Mouse (Mus musculus) embryonic facial prominence, embryonic 13.5 days (tissue): ENCODE data around the gene Itpripl1. TPM values are rescaled to one million over a fixed set of nuclear protein-coding genes. Genes with fewer than 3 reads are reported as not detected.
"Not testable (repeated sequence)": the region's sequence is repeated elsewhere in the genome, so short reads cannot be mapped to it uniquely, and the experiment has no call there.

Experiments
- ATAC-seq: fragments of 200-750 bp; cut with Nextera tagmentation; 2 replicates; pipeline ENCODE4 v1.8.0; 2017; ENCODE audit warnings: low read depth; ENCODE audit not compliant: insufficient number of reproducible peaks, insufficient read depth, low FRiP score, low TSS enrichment
- H3K27ac ChIP-seq: fragments of 300-500 bp; sonication (generic); 2 replicates; pipeline ENCODE4 v1.5.1; 2015; ENCODE audit warnings: moderate library complexity, mild to moderate bottlenecking, inconsistent platforms
- H3K27me3 ChIP-seq: fragments of 300-500 bp; sonication (generic); 2 replicates; pipeline ENCODE4 v1.6.1; 2015; ENCODE audit warnings: mild to moderate bottlenecking, inconsistent platforms
- H3K36me3 ChIP-seq: fragments of 300-500 bp; sonication (generic); 2 replicates; pipeline ENCODE4 v1.6.1; 2015; ENCODE audit warnings: mild to moderate bottlenecking, inconsistent platforms
- H3K4me1 ChIP-seq: fragments of 300-500 bp; sonication (generic); 2 replicates; pipeline ENCODE4 v1.6.1; 2015; ENCODE audit warnings: inconsistent platforms
- H3K4me2 ChIP-seq: fragments of 300-500 bp; sonication (generic); 2 replicates; pipeline ENCODE4 v1.6.1; 2015; ENCODE audit warnings: moderate library complexity, mild to moderate bottlenecking, inconsistent platforms
- H3K4me3 ChIP-seq: fragments of 300-500 bp; sonication (generic); 2 replicates; pipeline ENCODE4 v1.5.1; 2015; ENCODE audit warnings: mild to moderate bottlenecking, inconsistent platforms
- H3K9ac ChIP-seq: fragments of 300-500 bp; sonication (generic); 2 replicates; pipeline ENCODE4 v1.6.1; 2015; ENCODE audit warnings: mild to moderate bottlenecking, inconsistent platforms
- H3K9me3 ChIP-seq: fragments of 300-500 bp; sonication (generic); 2 replicates; pipeline ENCODE4 v1.6.1; 2016; ENCODE audit warnings: inconsistent platforms
- WGBS: fragments of 180-500 bp; shearing (Covaris S2); methylation state at CpG from one replicate; pipeline ENCODE4 v1.1.7; 2015; ENCODE audit warnings: mixed read lengths; 5-methylcytosine and 5-hydroxymethylcytosine counted together
- polyA plus RNA-seq: library from polyadenylated mRNA; unstranded; fragments of >200 nt; fragmentation: Nextera tagmentation; extraction: Ambion mirVana; gene quantifications from 2 replicates; pipeline ENCODE4 v1.2.1, GENCODE M21; 2015

The Itpripl1 gene
- 27.1 and 32.0 TPM in 2 replicates for polyA plus RNA-seq

DNA sequence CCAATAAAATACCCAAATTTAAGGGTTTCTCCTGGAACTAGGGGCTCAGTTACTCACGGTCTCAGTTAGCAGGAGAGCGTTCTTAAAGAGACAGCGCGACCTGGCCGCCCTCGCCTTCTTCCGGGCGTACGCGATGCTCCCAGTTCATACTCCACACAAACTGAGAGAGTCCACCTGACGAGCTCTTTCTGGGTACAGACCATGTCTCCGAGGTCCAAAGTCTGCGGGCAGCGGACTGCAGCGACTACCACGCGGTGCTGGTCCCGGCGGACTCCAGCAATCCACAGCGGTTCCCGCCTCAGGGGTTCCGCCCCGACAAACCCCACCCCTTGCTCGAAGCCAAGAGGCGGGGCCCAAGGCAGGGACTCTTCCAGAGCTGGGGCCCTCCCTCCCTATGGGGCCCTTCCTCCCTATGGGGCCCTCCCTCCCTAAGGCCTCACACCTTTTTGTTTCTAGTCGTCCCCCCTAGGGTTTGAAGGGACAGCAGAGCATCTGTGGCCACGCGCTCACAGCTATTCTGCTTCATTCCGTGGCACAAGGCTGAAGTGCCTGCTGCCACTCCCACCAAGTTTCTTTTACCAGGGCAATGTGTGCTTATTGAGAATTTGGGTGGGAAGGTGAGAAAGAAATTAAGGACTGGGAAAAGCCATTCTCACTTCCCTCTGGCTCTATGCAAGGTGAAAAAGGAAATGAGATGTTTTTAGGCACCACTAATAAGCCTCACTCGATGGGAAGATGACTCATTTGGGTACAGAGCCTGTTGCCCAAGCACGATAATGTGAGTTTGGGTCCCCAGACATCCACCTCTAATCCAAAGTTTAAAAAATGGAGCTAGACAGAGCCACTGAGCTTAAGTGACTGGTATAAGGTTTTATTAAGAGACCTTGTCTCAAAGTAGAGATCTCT, at the start of gene Itpripl1:
Gene Itpripl1, minus strand, starts transcription at position 285 of the 906 bp plus-strand sequence.
- ATAC-seq, result peak; percentile 85
- Histone ChIP-seq H3K4me1 (peaks cover 20% of the 10 kb centered on the region), H3K36me3 (peaks cover 28% of the 10 kb centered on the region), H3K4me2 (peak within 1 kb of the TSS; percentile 84), H3K4me3 (peak within 1 kb of the TSS; percentile 66), H3K9me3 (no peaks in the 10 kb centered on the region; the same call in 1 of the 2 replicates), H3K27ac (0 out of 2 replicates have a peak within 1 kb of the TSS, but pooled peaks have one; percentile 3), H3K27me3 (no peaks in the 10 kb centered on the region), H3K9ac (peak within 1 kb of the TSS; percentile 78)
- 3% methylated on average over 31 of the region's 31 CpGs for WGBS

DNA sequence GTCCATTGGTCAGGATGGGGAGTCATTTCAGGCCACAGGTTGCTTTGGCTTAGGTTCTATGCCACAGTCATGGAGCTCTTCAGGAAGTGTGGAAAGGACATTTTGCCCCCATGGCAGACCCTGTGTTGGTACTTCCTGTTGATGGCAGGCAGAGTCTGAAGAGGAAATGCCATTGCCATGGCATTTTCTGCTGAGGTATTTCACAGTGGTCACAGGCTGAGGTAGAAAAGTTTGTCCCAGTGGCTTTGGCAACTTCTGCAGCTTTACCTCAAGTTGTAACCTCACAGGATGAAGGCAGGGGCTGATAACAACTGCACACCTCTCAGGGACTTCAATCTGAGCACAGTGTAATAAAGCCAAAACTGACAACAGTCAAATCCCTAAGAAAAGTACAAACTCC, 46.3 kb upstream of the Itpripl1 start:
- no peaks in the 10 kb centered on the region for H3K27me3 ChIP-seq
- no peak overlapping the region for H3K4me2 ChIP-seq
- H3K9ac ChIP-seq, result no peak overlapping the region
- H3K4me1 ChIP-seq, result no peaks in the 10 kb centered on the region
- no peaks in the 10 kb centered on the region for H3K36me3 ChIP-seq
- no peak overlapping the region for H3K27ac ChIP-seq
- no peak overlapping the region for H3K4me3 ChIP-seq
- H3K9me3 ChIP-seq, result no peaks in the 10 kb centered on the region
- ATAC-seq, result no peak

GRCm38 (mm10) chr2:127182598-127183381, 39.5 kb upstream of the Itpripl1 start:
- peak overlapping the region; percentile 91 for H3K27ac ChIP-seq
- peak; percentile 99 for ATAC-seq
- no peaks in the 10 kb centered on the region for H3K27me3 ChIP-seq
- H3K4me3 ChIP-seq, result peak overlapping the region; percentile 61
- peak overlapping the region; percentile 84 for H3K9ac ChIP-seq
- 2% methylated on average over 17 of the region's 17 CpGs for WGBS
- no peaks in the 10 kb centered on the region for H3K9me3 ChIP-seq
- H3K4me1 ChIP-seq, result 0 out of 2 replicates have a peak, but pooled peaks cover 5% of the 10 kb centered on the region
- H3K4me2 ChIP-seq, result peak overlapping the region; percentile 79
- H3K36me3 ChIP-seq, result no peaks in the 10 kb centered on the region

DNA sequence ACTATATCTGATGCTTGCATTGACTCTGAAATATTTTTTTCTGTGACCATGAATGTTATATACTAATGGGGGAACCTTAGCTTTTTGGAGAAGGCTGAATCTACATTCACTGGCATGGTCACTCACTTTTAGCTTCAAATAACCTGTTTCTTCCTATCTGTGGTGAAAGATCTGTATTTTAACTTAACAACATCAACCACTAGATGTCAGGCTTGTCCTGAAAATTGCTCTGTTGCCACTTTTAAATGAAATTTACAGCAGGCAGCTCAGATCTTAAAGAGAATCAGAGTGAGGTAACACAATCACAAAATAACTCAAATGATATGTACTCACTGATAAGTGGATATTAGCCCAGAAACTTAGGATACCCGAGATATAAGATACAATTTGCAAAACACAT, 23.0 kb upstream of the Itpripl1 start:
- not testable (repeated sequence) for H3K4me2 ChIP-seq, H3K27ac ChIP-seq, H3K9ac ChIP-seq, H3K4me1 ChIP-seq, ATAC-seq, H3K4me3 ChIP-seq, H3K27me3 ChIP-seq, H3K36me3 ChIP-seq, H3K9me3 ChIP-seq
- WGBS, result 7% methylated on average over 1 of the region's 1 CpGs

DNA sequence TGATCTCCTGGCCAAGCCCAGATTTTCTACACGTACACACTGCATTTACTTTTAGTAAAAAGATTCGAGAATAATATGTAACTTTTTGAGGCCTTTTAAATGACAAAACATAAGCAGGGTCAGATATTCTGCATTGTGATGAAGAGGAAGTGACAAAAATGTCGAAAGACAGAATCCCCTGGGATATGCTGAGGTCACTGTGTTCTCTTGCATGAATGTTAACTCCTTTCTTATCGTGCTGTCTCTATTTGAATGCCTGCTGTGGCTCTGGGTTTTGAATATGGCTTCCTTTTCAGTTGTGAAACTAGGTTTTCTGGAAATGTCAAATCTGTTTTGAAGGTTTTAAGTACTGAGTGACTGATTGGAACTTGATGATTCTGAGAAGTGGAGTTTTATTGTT, 22.4 kb upstream of the Itpripl1 start:
- ATAC-seq, result no peak
- Histone ChIP-seq H3K4me3 (no peak overlapping the region), H3K9me3 (no peaks in the 10 kb centered on the region), H3K36me3 (no peaks in the 10 kb centered on the region), H3K4me2 (no peak overlapping the region), H3K27ac (no peak overlapping the region), H3K27me3 (0 out of 2 replicates have a peak, but pooled peaks cover 3% of the 10 kb centered on the region), H3K9ac (no peak overlapping the region), H3K4me1 (no peaks in the 10 kb centered on the region)
- WGBS, result 59% methylated on average over 4 of the region's 4 CpGs

GRCm38 (mm10) chr2:127145699-127146098, 2.5 kb upstream of the Itpripl1 start:
- Histone ChIP-seq H3K4me3 (no peak overlapping the region), H3K27me3 (no peaks in the 10 kb centered on the region), H3K4me1 (peaks cover 20% of the 10 kb centered on the region), H3K4me2 (no peak overlapping the region), H3K9ac (no peak overlapping the region), H3K27ac (no peak overlapping the region), H3K36me3 (peaks cover 11% of the 10 kb centered on the region), H3K9me3 (no peaks in the 10 kb centered on the region; the same call in 1 of the 2 replicates)
- ATAC-seq, result no peak
- 79% methylated on average over 3 of the region's 3 CpGs for WGBS

DNA sequence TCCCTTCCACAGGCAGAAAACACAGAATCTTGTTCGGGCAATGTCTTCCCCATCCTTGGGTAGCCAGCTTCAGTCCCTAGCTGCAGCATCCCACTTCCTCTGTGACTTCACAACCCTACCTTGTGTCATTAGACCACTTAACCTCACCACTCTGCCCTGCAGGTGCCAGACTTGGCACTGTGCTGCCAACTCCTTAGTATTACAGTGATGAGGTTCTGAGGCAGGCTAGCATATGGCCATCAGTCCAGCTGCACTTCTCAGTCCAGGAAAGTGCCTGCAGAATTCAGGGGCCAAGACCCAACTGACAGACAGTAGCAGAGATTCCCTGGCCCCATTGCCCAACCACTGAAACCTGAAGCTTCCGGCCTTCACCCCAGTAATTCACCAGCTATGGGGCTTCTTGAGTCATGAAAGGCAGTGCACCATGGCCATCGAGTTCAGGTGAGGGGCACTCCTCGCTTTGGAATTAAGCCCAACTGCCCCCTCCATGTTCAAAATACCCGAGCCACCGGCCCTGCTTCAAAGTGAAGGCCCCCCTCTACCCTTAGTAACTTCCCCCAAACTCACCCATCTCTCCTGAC, 575 bp downstream of the Itpripl1 start:
- Histone ChIP-seq H3K4me2 (peak overlapping the region; percentile 84), H3K4me1 (peaks cover 25% of the 10 kb centered on the region), H3K27me3 (no peaks in the 10 kb centered on the region), H3K9me3 (no peaks in the 10 kb centered on the region; the same call in 1 of the 2 replicates), H3K36me3 (peaks cover 28% of the 10 kb centered on the region), H3K4me3 (peak overlapping the region; percentile 66), H3K9ac (peak overlapping the region; percentile 78), H3K27ac (0 out of 2 replicates have a peak overlapping the region, but pooled peaks have one; percentile 3)
- ATAC-seq, result no peak
- 15% methylated on average over 6 of the region's 6 CpGs for WGBS

DNA sequence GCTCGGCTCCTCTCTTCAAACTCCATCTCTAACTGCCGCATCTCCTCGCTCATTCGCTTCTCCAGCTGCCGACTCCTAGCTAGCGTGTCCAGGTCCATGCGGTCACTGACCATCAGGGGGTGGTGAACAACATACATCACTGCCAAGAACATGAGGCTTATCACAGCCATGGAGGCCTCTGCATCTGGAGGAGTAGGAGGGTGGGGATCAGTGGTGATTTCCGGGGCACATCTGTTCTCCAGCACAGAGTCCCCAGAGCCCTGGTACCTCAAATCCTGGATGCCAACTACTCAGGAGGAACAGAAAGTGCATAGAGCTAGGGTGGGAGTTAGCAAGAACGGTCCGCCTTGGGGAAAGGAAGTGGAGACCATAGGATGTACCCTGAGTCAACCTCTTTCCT, 1.2 kb downstream of the Itpripl1 start:
- Histone ChIP-seq H3K4me3 (peak overlapping the region; percentile 66), H3K36me3 (peaks cover 28% of the 10 kb centered on the region), H3K9ac (peak overlapping the region; percentile 78; the same call in 1 of the 2 replicates), H3K27ac (no peak overlapping the region), H3K4me2 (peak overlapping the region; percentile 84), H3K27me3 (no peaks in the 10 kb centered on the region), H3K4me1 (peaks cover 27% of the 10 kb centered on the region), H3K9me3 (no peaks in the 10 kb centered on the region; the same call in 1 of the 2 replicates)
- 89% methylated on average over 10 of the region's 10 CpGs for WGBS
- ATAC-seq, result no peak

GRCm38 (mm10) chr2:127140011-127140410, 3.2 kb downstream of the Itpripl1 start:
- H3K4me3 ChIP-seq, result no peak overlapping the region
- peaks cover 28% of the 10 kb centered on the region for H3K36me3 ChIP-seq
- ATAC-seq, result no peak
- H3K27me3 ChIP-seq, result no peaks in the 10 kb centered on the region
- no peak overlapping the region for H3K27ac ChIP-seq
- H3K4me1 ChIP-seq, result peaks cover 33% of the 10 kb centered on the region
- no peak overlapping the region for H3K4me2 ChIP-seq
- H3K9me3 ChIP-seq, result no peaks in the 10 kb centered on the region
- WGBS, result 96% methylated on average over 7 of the region's 7 CpGs
- no peak overlapping the region for H3K9ac ChIP-seq

DNA sequence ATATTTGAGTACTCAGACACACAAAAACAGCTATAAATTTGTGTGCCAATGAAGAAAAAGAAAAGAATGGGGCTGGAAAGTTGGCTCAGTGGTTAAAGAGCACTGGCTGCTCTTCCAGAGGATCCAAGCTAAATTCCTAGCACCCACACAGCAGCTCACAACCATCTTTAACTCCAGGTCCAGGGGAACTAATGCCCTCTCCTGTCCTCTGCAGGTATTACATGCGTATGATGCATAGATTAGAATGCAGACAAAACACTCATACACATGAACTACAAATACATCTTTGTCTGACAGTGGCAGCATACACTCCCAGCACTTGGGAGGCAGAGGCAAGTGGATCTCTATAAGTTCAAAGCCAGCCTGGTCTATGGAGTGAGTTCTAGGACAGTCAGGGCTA, 3.6 kb downstream of the Itpripl1 start:
- no peaks in the 10 kb centered on the region for H3K27me3 ChIP-seq
- no peak overlapping the region for H3K4me3 ChIP-seq
- H3K4me1 ChIP-seq, result peaks cover 34% of the 10 kb centered on the region
- H3K27ac ChIP-seq, result no peak overlapping the region
- no peak overlapping the region for H3K4me2 ChIP-seq
- ATAC-seq, result no peak
- peaks cover 28% of the 10 kb centered on the region for H3K36me3 ChIP-seq
- no peak overlapping the region for H3K9ac ChIP-seq
- H3K9me3 ChIP-seq, result no peaks in the 10 kb centered on the region
- 98% methylated on average over 1 of the region's 1 CpGs for WGBS

GRCm38 (mm10) chr2:127139094-127139493, 4.1 kb downstream of the Itpripl1 start:
- no peak overlapping the region for H3K4me3 ChIP-seq
- no peaks in the 10 kb centered on the region for H3K27me3 ChIP-seq
- no peak overlapping the region for H3K4me2 ChIP-seq
- peaks cover 39% of the 10 kb centered on the region for H3K4me1 ChIP-seq
- H3K36me3 ChIP-seq, result peaks cover 28% of the 10 kb centered on the region
- no peak overlapping the region for H3K9ac ChIP-seq
- no peak for ATAC-seq
- peak overlapping the region; percentile 80; the same call in 1 of the 2 replicates for H3K27ac ChIP-seq
- H3K9me3 ChIP-seq, result no peaks in the 10 kb centered on the region
- WGBS, result 91% methylated on average over 8 of the region's 8 CpGs
